Mouse (Mus musculus): ENCODE data around the gene Mvb12b.

Gene Mvb12b

DNA sequence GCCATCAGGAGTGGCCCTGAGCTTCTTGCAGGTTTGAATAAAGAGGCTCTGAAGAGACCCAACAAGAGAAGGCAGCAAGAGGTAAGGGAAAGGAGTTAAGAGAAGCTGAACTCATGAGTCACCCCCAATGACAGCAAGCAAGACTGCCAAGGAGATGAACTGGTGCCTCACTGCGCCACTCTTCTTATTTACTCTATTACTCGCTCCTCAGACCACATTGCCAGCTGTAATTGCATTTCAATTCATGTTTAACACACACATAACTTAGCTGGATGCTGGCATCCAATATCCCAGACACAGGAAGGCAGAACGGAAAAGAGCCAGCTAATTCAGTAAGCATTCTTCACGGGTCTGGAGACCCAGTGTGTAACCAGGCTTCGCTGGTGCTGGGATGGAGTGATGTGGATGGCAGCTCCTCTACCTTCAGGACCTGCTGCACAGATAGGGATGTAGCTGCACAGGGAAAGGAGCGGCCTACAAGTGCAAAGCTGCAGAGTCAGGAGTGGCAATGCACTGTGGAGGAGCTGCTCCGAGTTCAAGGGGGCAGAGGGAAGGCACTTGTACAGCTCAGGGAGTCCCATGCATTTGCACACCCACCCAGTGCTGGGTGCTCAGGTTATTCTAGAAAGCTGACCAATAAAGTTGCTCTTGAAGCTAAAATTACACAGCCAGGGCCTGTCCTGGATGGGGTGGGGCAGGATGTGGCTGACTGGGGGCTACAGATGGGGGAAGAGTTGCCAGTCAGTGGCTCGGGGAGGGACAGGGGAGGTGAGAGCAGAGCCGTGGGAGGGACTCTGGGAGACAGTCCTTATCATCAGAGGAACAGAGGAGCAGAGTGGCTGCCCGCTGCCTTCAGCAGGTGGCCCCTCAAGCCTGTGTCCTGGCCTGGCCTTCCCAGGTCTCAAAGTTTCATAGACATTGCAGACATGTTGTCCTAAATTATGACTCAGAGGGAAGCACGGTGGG, 34.5 kb downstream of the Mvb12b start:
- DNase-seq (ENCODE audit: low read depth, low spot score), result peak; percentile 80

DNA sequence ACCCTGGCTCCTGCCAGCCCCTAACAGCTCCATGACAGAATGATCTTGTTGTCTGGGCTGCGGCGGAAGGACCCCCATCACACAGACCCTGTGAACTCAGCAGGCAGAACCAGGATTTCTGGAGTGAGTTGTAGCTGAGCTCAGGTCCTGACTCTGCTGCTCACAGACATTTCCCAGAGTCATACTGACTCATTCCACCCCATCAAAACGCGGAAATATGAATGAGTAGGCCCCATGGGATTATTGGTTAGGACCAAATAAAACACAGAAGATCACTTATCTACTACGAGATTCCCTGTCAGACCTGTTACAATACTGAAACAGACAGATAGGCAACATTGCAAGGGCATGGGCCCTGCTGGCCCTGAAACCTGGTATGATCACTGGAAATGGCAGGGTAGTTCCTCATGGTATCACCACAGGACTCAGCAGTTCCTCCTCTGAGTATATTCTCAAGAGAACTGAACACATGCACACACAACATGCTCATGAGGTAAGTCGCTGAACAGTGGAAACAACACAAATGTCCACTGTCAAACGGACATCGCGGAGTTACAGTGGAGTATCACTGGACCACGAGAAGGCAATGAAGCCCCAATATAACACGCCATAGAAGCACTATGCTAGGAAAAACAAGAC, 40.4 kb downstream of the Mvb12b start:
- DNase-seq (ENCODE audit: low read depth, low spot score), result peak; percentile 87

GRCm38 (mm10) chr2:33846635-33847034, 41.1 kb downstream of the Mvb12b start:
- peak; percentile 29 for DNase-seq (ENCODE audit: low read depth, low spot score)

- no peak for DNase-seq (ENCODE audit: low read depth, low spot score)
Observed at GRCm38 (mm10) chr2:33843642-33844041, 44.1 kb downstream of the Mvb12b start.

- DNase-seq (ENCODE audit: low read depth, low spot score), result no peak
Observed at GRCm38 (mm10) chr2:33842983-33843577, 44.7 kb downstream of the Mvb12b start.

DNA sequence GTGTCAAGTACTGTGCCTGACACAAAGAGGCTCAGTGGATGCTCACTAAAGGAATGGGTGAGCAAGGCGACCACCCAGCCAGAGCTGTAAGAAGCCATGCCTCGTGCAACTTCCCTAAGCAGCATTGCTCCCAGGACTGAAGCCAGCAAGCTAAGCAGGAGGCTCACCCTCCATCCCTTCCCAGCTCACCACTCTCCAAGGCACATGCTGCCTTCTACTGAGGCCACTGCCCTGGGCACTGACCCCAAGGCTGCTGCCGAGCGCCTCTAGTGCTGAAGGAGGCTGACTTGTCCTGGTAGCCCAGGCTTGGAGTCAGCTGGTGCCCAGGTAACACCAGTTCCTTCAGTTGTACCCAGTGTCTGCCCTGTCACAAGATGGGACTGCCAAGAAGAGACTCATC, 45.8 kb downstream of the Mvb12b start:
- DNase-seq (ENCODE audit: low read depth, low spot score), result no peak

- DNase-seq (ENCODE audit: low read depth, low spot score), result no peak
Observed at GRCm38 (mm10) chr2:33840483-33840882, 47.3 kb downstream of the Mvb12b start.

DNA sequence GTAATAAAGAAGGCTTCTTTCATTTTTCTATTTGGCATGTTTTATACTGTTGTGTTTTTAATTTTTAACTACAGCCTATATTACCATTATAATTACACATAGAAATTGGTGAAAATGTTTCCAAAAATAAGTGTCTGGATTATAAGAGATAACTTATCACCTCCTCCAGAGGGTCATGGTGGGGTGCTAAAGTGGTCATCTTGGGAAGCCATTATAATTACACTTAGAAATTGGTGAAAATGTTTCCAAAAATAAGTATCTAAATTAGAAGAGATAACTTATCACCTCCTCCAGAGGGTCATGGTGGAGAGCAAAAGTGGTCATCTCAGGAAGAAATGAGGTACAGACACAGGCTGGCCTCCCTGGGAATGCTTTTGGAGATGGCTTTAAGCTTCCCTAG, 48.5 kb downstream of the Mvb12b start:
- DNase-seq (ENCODE audit: low read depth, low spot score), result no peak

- DNase-seq (ENCODE audit: low read depth, low spot score), result no peak
Observed at GRCm38 (mm10) chr2:33837297-33837696, 50.4 kb downstream of the Mvb12b start.

GRCm38 (mm10) chr2:33836660-33837213, 51.0 kb downstream of the Mvb12b start:
- no peak for DNase-seq (ENCODE audit: low read depth, low spot score)

DNA sequence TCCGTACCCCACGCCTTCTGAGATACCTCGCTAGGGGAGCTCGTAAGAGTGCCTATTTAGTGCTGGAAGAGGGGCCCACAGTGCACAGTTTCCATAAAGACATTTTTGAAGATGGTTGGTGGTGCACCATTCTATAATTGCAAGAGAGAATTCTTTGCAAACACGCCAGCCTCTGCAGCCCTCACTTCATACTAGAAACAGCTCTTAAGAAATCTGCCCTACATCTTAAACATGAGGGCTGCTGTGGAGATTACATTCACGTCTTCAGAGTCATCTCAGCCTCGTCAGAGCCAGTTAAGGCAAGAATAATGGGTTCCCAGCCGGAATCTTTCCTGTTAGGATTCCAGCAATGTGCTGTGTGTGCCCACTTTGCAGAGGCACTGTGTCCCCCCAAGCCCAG, 52.7 kb downstream of the Mvb12b start:
- DNase-seq (ENCODE audit: low read depth, low spot score), result no peak

- DNase-seq (ENCODE audit: low read depth, low spot score), result no peak
Observed at GRCm38 (mm10) chr2:33833902-33834301, 53.8 kb downstream of the Mvb12b start.

DNA sequence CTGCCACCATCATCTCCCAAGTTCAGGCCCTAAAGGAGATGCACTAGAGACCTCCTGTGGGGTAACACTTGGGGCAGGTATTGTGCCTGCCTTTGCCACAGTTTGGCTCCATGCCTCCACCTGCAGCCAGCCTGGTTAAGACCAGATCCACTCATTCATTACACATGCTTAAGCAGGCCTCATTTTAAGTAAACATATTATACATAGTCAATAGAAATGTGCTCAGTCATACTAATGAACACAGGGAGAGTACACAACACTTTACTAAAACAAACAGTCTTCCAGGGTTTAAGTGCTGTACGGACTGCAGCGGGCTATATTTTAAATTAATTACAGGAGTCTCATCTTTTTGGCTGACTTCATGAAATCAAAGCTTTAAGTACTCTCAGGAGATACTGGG, 57.9 kb downstream of the Mvb12b start:
- no peak for DNase-seq (ENCODE audit: low read depth, low spot score)

DNA sequence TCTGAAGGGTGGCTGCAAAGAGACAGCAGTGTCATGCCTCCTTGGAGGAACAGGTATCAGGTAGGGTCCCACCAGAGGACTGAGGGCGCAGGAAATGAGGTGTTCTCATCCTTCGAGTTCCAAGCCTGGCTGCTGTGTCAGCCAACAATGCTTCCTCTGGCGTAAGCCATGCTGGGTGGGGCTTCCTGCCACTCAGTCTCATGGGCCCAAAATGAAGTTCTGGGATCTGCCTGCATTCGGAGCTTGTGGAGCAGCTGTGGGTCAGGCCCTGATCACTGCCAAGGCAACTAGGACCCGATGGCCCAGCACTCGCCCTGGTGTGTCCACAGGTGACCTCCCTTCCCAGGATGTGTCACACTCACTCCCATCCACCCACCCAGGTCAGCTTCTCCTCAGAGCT, 61.0 kb downstream of the Mvb12b start:
- DNase-seq (ENCODE audit: low read depth, low spot score), result no peak

DNA sequence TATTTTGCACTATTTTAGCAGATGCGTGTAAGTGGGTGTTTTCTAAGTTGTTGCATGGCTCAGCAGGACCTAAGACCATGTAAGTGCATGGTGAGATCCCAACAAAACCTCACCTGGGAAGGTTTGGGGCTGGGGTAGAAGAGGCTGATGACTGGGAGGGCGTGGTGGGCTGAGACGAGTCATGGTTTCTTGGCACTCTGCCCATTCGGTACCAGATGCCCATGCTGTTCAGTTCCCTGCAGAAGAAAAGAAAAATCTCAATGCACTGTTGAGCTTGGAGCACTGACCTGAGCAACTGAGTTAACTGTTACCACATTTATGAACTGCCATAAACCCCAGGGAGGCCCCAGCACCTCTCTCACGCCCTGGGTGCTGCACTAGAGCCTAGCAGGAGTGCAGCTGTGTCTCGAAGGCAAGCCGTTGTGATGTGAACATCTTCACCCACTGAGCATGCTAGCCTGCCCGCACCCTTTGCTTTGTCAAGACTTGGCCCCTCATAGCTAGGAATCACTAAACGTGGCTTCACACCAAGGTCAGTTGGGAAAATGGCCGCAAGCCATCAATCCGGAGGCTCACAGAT, 62.7 kb downstream of the Mvb12b start:
- DNase-seq (ENCODE audit: low read depth, low spot score), result peak; percentile 57

DNA sequence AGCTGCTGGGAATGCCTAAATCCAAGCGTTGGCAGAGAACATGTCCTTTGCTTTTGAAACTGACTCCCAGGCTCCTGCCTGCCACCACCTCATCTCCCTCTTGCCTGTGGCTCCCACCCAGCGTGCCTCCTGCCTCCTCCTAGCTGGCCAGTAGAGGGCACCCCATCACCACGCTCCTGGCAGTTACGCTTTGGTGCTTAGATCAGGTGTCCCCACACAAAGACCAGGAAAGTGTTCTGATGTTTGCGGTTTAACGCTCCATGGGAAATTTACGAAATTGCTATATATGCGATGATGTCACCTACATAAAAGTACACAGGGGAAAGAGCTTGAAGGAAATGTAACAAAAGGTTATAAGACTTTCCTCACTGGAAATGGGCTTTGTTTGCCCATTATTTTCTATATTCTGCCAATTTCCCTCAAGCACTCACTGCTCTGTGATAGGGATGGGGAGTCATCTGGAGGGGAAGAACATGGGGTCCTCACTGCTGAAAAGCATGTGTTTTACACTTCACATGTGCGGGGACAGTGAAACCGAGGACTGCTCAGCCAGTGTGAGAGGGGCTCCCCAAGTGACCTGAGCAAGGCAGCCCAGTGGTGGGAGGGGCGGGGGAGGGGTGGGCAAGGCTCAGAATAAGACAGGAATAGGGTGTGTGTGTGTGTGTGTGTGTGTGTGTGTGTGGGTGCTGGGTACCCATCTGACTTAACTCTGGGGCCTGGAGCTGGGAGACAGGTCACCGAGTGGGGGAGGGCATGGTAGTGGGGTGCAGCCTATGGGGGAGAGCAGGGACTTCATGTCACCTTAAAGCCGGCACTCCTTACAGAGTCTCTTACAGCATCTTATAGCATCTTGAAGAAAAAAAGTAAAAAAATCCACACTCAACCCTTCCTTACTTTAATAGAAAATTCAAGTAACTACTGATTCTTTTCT, 65.8 kb downstream of the Mvb12b start:
- DNase-seq (ENCODE audit: low read depth, low spot score), result peak; percentile 85

DNA sequence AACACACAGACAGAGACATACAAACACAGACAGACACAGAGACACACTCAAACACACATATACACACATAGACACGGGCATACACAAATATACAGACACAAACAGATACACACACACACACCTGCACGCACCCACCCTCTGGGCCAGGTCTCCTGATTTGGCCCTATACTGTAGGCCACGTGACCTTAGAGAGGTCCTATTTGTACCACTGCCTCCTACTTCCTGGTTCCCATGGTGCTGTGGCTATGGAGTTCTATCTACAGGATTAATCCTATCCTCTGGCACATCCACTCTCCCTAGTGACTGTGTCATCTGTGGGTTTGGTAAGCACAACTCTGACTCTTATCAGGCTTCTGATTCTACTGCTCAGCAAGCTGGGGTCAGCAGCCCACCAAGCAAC, 67.3 kb downstream of the Mvb12b start:
- DNase-seq (ENCODE audit: low read depth, low spot score), result no peak

- no peak for DNase-seq (ENCODE audit: low read depth, low spot score)
Observed at GRCm38 (mm10) chr2:33820037-33820436, 67.7 kb downstream of the Mvb12b start.

DNA sequence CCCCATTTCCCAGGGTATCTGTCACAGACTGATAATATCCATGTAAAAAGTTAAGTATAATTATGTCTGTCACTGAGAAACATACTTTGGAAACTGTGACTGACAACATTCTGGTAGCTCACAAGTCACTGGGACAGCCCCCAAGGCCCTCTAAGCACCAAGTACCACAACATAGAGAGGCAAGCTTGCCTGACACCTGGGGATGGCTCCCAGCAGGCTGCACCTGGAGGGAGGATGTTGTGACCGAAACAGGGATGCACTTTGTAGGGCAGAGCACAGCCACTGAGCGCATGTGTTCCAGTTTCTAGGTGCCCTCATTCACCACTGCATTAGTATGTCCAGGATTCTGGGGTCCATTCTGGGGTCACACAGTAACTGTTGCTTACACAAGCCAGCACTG, 69.4 kb downstream of the Mvb12b start:
- no peak for DNase-seq (ENCODE audit: low read depth, low spot score)

DNA sequence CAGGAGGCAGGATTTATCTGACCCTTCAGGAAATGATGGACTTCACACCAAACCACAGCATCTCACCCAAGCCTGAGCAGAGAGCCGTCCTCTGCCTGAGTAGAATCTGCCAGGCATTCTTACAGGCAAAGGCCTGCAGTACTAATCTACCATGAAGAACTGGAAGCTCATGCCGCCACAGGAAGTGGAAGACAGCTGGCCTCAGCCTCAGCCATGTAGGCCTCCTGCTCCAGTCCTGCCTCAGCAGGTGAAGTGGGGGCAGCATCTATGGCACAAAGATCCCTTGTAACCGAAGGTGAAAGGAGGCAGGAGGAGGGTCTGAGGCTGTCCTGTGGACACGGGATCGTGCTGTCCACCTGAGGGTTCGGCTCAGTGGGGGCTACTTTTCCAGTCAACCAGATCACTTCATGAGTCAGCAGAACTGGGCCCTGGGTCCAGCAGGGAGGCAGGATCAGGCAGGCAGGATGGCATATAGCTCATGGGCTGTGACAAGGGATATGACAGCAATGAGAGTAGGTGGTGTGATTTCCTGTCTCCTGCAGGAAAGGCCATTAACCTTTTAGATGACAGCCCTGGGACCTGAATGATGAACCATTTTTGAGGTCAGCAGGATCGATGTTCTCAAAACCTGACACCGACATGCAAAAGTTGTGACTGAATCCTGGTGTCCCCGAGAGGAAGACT, 69.9 kb downstream of the Mvb12b start:
- no peak for DNase-seq (ENCODE audit: low read depth, low spot score)
